Mouse (Mus musculus): ENCODE results near the gene Ccser2. TPM values are rescaled to one million over a fixed set of nuclear protein-coding genes. Genes with fewer than 3 reads are reported as not detected.

Gene Ccser2
- polyA plus RNA-seq, 1 experiment: 12.8 TPM

GRCm38 (mm10) chr14:36952142-36952541 lies 16.4 kb downstream of the Ccser2 start:
- TF ChIP-seq POLR2A (IDR thresholded peaks at IDR 0.05; ENCODE audit: low read depth, low read length) (no peak), CTCF (IDR thresholded peaks at IDR 0.05; ENCODE audit: extremely low read depth, insufficient read length, insufficient replicate concordance, low read depth, low read length) (no peak)
- Histone ChIP-seq H3K27ac (ENCODE audit: insufficient read depth, low read depth, low read length) (no peak overlapping the region), H3K4me3 (ENCODE audit: low read depth, low read length) (no peak overlapping the region), H3K27me3 (ENCODE audit: control insufficient read depth, insufficient read depth, low read length) (no peaks in the 10 kb centered on the region), H3K4me1 (ENCODE audit: control insufficient read depth, insufficient read depth, insufficient read length, low read length) (peaks cover 7% of the 10 kb centered on the region; the same call in 1 of the 2 replicates), H3K36me3 (ENCODE audit: control insufficient read depth, insufficient read depth, low read length) (no peaks in the 10 kb centered on the region)
- WGBS: 11% methylated on average over 2 of the region's 2 CpGs

GRCm38 (mm10) chr14:36942716-36943115 lies 25.9 kb downstream of the Ccser2 start:
- no peak overlapping the region for H3K4me3 ChIP-seq (ENCODE audit: low read depth, low read length)
- TF ChIP-seq POLR2A (IDR thresholded peaks at IDR 0.05; ENCODE audit: low read depth, low read length) (no peak), CTCF (IDR thresholded peaks at IDR 0.05; ENCODE audit: extremely low read depth, insufficient read length, insufficient replicate concordance, low read depth, low read length) (no peak)
- no peak overlapping the region for H3K27ac ChIP-seq (ENCODE audit: insufficient read depth, low read depth, low read length)
- WGBS: 59% methylated on average over 5 of the region's 5 CpGs
- H3K27me3 ChIP-seq (ENCODE audit: control insufficient read depth, insufficient read depth, low read length): no peaks in the 10 kb centered on the region
- H3K36me3 ChIP-seq (ENCODE audit: control insufficient read depth, insufficient read depth, low read length): peaks cover 13% of the 10 kb centered on the region
- H3K4me1 ChIP-seq (ENCODE audit: control insufficient read depth, insufficient read depth, insufficient read length, low read length): no peaks in the 10 kb centered on the region

GRCm38 (mm10) chr14:36937941-36938340 lies 30.6 kb downstream of the Ccser2 start:
- WGBS: 88% methylated on average over 2 of the region's 2 CpGs
- Histone ChIP-seq H3K4me1 (ENCODE audit: control insufficient read depth, insufficient read depth, insufficient read length, low read length) (peaks cover 10% of the 10 kb centered on the region; the same call in 1 of the 2 replicates), H3K4me3 (ENCODE audit: low read depth, low read length) (no peak overlapping the region), H3K36me3 (ENCODE audit: control insufficient read depth, insufficient read depth, low read length) (peaks cover 16% of the 10 kb centered on the region), H3K27ac (ENCODE audit: insufficient read depth, low read depth, low read length) (no peak overlapping the region), H3K27me3 (ENCODE audit: control insufficient read depth, insufficient read depth, low read length) (no peaks in the 10 kb centered on the region)
- TF ChIP-seq POLR2A (IDR thresholded peaks at IDR 0.05; ENCODE audit: low read depth, low read length) (no peak), CTCF (IDR thresholded peaks at IDR 0.05; ENCODE audit: extremely low read depth, insufficient read length, insufficient replicate concordance, low read depth, low read length) (no peak)

- H3K27me3 ChIP-seq (ENCODE audit: control insufficient read depth, insufficient read depth, low read length): no peaks in the 10 kb centered on the region
- WGBS: 33% methylated on average over 7 of the region's 7 CpGs
These were observed 31.3 kb downstream of the Ccser2 start for GRCm38 (mm10) chr14:36937080-36937878.

GRCm38 (mm10) chr14:36932638-36933382 lies 35.8 kb downstream of the Ccser2 start:
- Histone ChIP-seq H3K27ac (ENCODE audit: insufficient read depth, low read depth, low read length) (peak overlapping the region; percentile 53), H3K4me3 (ENCODE audit: low read depth, low read length) (no peak overlapping the region), H3K4me1 (ENCODE audit: control insufficient read depth, insufficient read depth, insufficient read length, low read length) (peaks cover 10% of the 10 kb centered on the region; the same call in 1 of the 2 replicates), H3K36me3 (ENCODE audit: control insufficient read depth, insufficient read depth, low read length) (peaks cover 7% of the 10 kb centered on the region), H3K27me3 (ENCODE audit: control insufficient read depth, insufficient read depth, low read length) (no peaks in the 10 kb centered on the region)
- 23% methylated on average over 10 of the region's 10 CpGs for WGBS
- no peak for TF ChIP-seq CTCF (IDR thresholded peaks at IDR 0.05; ENCODE audit: extremely low read depth, insufficient read length, insufficient replicate concordance, low read depth, low read length)
- TF ChIP-seq POLR2A (IDR thresholded peaks at IDR 0.05; ENCODE audit: low read depth, low read length): no peak

More at GRCm38 (mm10) chr14:36937080-36937878, 31.3 kb downstream of the Ccser2 start:
- no peak overlapping the region for H3K27ac ChIP-seq (ENCODE audit: insufficient read depth, low read depth, low read length)
- peaks cover 10% of the 10 kb centered on the region; the same call in 1 of the 2 replicates for H3K4me1 ChIP-seq (ENCODE audit: control insufficient read depth, insufficient read depth, insufficient read length, low read length)
- H3K4me3 ChIP-seq (ENCODE audit: low read depth, low read length): no peak overlapping the region
- H3K36me3 ChIP-seq (ENCODE audit: control insufficient read depth, insufficient read depth, low read length): peaks cover 16% of the 10 kb centered on the region
- TF ChIP-seq CTCF (IDR thresholded peaks at IDR 0.05; ENCODE audit: extremely low read depth, insufficient read length, insufficient replicate concordance, low read depth, low read length) (no peak), POLR2A (IDR thresholded peaks at IDR 0.05; ENCODE audit: low read depth, low read length) (no peak)

GRCm38 (mm10) chr14:36932038-36932437 lies 36.5 kb downstream of the Ccser2 start:
- Histone ChIP-seq H3K27me3 (ENCODE audit: control insufficient read depth, insufficient read depth, low read length) (no peaks in the 10 kb centered on the region), H3K36me3 (ENCODE audit: control insufficient read depth, insufficient read depth, low read length) (peaks cover 6% of the 10 kb centered on the region), H3K27ac (ENCODE audit: insufficient read depth, low read depth, low read length) (peak overlapping the region; percentile 62), H3K4me3 (ENCODE audit: low read depth, low read length) (no peak overlapping the region), H3K4me1 (ENCODE audit: control insufficient read depth, insufficient read depth, insufficient read length, low read length) (peaks cover 10% of the 10 kb centered on the region; the same call in 1 of the 2 replicates)
- no peak for TF ChIP-seq POLR2A (IDR thresholded peaks at IDR 0.05; ENCODE audit: low read depth, low read length)
- no peak for TF ChIP-seq CTCF (IDR thresholded peaks at IDR 0.05; ENCODE audit: extremely low read depth, insufficient read length, insufficient replicate concordance, low read depth, low read length)

GRCm38 (mm10) chr14:36923383-36923782 lies 45.2 kb downstream of the Ccser2 start:
- TF ChIP-seq POLR2A (IDR thresholded peaks at IDR 0.05; ENCODE audit: low read depth, low read length) (no peak), CTCF (IDR thresholded peaks at IDR 0.05; ENCODE audit: extremely low read depth, insufficient read length, insufficient replicate concordance, low read depth, low read length) (no peak)
- peaks cover 6% of the 10 kb centered on the region; the same call in 1 of the 2 replicates for H3K4me1 ChIP-seq (ENCODE audit: control insufficient read depth, insufficient read depth, insufficient read length, low read length)
- H3K4me3 ChIP-seq (ENCODE audit: low read depth, low read length): no peak overlapping the region
- H3K36me3 ChIP-seq (ENCODE audit: control insufficient read depth, insufficient read depth, low read length): peaks cover 6% of the 10 kb centered on the region
- 75% methylated on average over 3 of the region's 3 CpGs for WGBS
- 0 out of 2 replicates have a peak overlapping the region, but pooled peaks have one; percentile 34 for H3K27ac ChIP-seq (ENCODE audit: insufficient read depth, low read depth, low read length)
- no peaks in the 10 kb centered on the region for H3K27me3 ChIP-seq (ENCODE audit: control insufficient read depth, insufficient read depth, low read length)
